Mouse (Mus musculus): Measurements from ENCODE around the gene Bckdk. TPM values are rescaled to one million over a fixed set of nuclear protein-coding genes. Genes with fewer than 3 reads are reported as not detected.

The Bckdk gene
- polyA plus RNA-seq, 1 experiment from 2014 or later = 67.1 TPM

DNA sequence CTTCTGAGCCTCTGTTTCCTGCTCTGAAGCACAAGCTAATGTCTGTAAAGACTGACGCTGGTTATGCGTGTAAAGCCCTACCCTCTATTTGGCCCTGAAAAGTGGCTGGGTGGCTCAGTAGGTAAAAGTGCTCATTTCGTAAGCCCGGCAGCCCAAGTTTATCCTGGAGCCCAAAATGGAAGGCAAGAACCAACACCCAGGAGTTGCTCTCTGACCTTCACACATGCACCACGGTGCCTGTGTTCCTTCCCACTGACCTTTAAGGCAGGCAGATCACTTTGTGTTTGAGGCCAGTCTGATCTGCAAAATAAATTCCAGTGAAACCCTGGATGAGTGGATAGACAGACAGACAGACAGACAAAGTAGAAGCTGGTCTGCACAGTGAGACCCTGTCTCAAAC, 19.8 kb downstream of the Bckdk start:
- Histone ChIP-seq H3K4me1 (ENCODE audit: control insufficient read depth, insufficient read depth, low read depth, low read length) (no peaks in the 10 kb centered on the region), H3K36me3 (ENCODE audit: control insufficient read depth, insufficient read depth, low read length) (peaks cover 4% of the 10 kb centered on the region), H3K4me2 (ENCODE audit: low read length) (no peak overlapping the region), H3K9me3 (ENCODE audit: control insufficient read depth, low read length) (no peaks in the 10 kb centered on the region), H3K9ac (ENCODE audit: low read depth, low read length) (no peak overlapping the region), H3K4me3 (ENCODE audit: low read length) (no peak overlapping the region), H3K27ac (ENCODE audit: low read depth, low read length) (no peak overlapping the region), H3K27me3 (replicated peaks; ENCODE audit: control insufficient read depth, insufficient read depth, low read length) (peaks cover 4% of the 10 kb centered on the region)
- no peak for ATAC-seq
- WGBS = 92% methylated on average over 5 of the region's 5 CpGs

DNA sequence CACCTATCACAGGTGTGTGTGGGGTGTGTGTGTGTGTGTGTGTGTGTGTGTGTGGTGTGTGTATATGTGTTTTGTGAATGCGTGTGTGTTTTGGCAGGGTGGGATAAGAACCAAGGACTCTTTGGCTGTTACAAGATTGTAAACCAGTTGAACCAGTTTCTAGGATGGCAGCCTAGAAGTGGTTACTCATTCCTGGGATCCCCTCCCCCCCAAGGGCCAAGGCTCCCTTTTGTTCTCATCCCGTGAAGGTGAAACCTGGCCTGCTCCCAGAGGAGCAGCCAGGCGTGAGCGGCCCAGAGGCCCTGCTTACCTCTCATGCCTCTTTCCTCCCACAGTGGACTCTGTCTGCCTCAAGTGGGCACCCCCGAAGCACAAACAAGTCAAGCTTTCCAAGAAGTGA, 21.4 kb downstream of the Bckdk start:
- Histone ChIP-seq H3K4me1 (ENCODE audit: control insufficient read depth, insufficient read depth, low read depth, low read length) (no peaks in the 10 kb centered on the region), H3K9me3 (ENCODE audit: control insufficient read depth, low read length) (no peaks in the 10 kb centered on the region), H3K27me3 (replicated peaks; ENCODE audit: control insufficient read depth, insufficient read depth, low read length) (peaks cover 7% of the 10 kb centered on the region), H3K27ac (ENCODE audit: low read depth, low read length) (no peak overlapping the region), H3K4me3 (ENCODE audit: low read length) (no peak overlapping the region), H3K4me2 (ENCODE audit: low read length) (no peak overlapping the region), H3K9ac (ENCODE audit: low read depth, low read length) (no peak overlapping the region), H3K36me3 (ENCODE audit: control insufficient read depth, insufficient read depth, low read length) (peaks cover 4% of the 10 kb centered on the region)
- ATAC-seq = no peak
- 65% methylated on average over 5 of the region's 5 CpGs for WGBS

DNA sequence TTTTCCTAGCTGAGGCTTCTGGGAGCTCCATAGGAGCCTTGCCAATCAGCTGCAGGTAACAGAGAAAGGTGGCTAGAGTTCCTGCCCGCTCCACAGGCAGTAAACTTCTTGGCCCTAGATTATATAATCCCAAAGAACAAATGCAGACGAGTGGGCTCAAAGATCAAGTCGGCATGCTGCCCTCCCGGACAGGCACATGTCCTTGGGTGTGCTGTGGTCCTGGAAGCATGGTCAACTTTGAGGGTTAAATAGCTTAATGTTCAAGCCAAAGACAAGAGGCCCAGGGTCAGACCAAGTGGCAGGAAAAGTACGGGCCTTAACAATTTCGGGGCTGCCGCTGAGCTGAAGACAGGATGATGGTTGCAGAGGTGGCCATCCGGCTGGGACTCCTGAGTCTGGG, 22.2 kb downstream of the Bckdk start:
- ATAC-seq = no peak
- H3K4me3 ChIP-seq (ENCODE audit: low read length) = no peak overlapping the region
- no peaks in the 10 kb centered on the region for H3K4me1 ChIP-seq (ENCODE audit: control insufficient read depth, insufficient read depth, low read depth, low read length)
- H3K4me2 ChIP-seq (ENCODE audit: low read length) = no peak overlapping the region
- H3K27ac ChIP-seq (ENCODE audit: low read depth, low read length) = no peak overlapping the region
- peaks cover 10% of the 10 kb centered on the region for H3K27me3 ChIP-seq (replicated peaks; ENCODE audit: control insufficient read depth, insufficient read depth, low read length)
- 84% methylated on average over 8 of the region's 8 CpGs for WGBS
- H3K36me3 ChIP-seq (ENCODE audit: control insufficient read depth, insufficient read depth, low read length) = peaks cover 4% of the 10 kb centered on the region
- no peaks in the 10 kb centered on the region for H3K9me3 ChIP-seq (ENCODE audit: control insufficient read depth, low read length)
- no peak overlapping the region for H3K9ac ChIP-seq (ENCODE audit: low read depth, low read length)

DNA sequence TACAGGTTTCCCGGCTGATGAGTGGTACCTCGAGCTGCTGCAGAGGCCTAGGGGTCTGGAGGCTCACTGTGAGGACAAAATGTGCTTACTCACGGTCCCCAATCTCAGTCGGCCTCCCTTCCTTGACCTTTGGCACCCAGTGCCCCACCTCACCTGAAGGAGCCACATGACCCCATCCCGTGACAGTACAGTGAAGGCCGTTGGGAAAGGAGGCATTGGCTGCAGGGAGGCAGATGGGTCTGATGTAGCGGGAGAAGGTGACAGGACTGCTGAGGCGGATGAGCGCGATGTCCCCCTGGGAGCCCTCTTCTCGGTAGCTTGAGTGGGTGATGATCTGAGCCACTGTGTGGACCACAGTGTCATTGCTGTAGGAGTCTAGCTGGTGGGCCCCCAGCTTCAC, 23.0 kb downstream of the Bckdk start:
- H3K27me3 ChIP-seq (replicated peaks; ENCODE audit: control insufficient read depth, insufficient read depth, low read length) = peaks cover 10% of the 10 kb centered on the region
- no peaks in the 10 kb centered on the region for H3K4me1 ChIP-seq (ENCODE audit: control insufficient read depth, insufficient read depth, low read depth, low read length)
- no peak overlapping the region for H3K27ac ChIP-seq (ENCODE audit: low read depth, low read length)
- no peak overlapping the region for H3K9ac ChIP-seq (ENCODE audit: low read depth, low read length)
- H3K36me3 ChIP-seq (ENCODE audit: control insufficient read depth, insufficient read depth, low read length) = peaks cover 4% of the 10 kb centered on the region
- 93% methylated on average over 11 of the region's 11 CpGs for WGBS
- no peak for ATAC-seq
- no peak overlapping the region for H3K4me3 ChIP-seq (ENCODE audit: low read length)
- no peaks in the 10 kb centered on the region for H3K9me3 ChIP-seq (ENCODE audit: control insufficient read depth, low read length)
- H3K4me2 ChIP-seq (ENCODE audit: low read length) = no peak overlapping the region

DNA sequence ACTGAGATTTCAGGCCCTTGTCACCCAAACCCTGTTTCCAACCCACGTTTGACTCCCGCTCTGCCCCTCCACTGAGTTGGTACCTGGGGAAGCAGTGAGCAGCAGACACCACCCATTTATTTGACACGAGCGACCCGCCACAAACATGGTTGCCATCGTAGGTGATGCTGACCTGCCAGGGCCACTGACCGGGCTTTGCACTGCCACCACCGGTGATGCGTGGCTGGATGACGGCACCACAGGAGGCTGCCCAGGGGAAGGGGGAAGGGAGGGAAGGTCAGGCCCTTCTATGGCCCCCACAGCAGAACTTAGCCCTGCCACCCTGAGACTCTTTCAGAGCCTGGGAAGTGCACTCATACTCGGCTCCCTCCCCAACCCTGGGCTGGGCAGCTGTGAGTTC, 23.8 kb downstream of the Bckdk start:
- Histone ChIP-seq H3K9me3 (ENCODE audit: control insufficient read depth, low read length) (no peaks in the 10 kb centered on the region), H3K9ac (ENCODE audit: low read depth, low read length) (no peak overlapping the region), H3K27ac (ENCODE audit: low read depth, low read length) (no peak overlapping the region), H3K4me3 (ENCODE audit: low read length) (no peak overlapping the region), H3K36me3 (ENCODE audit: control insufficient read depth, insufficient read depth, low read length) (peaks cover 4% of the 10 kb centered on the region), H3K27me3 (replicated peaks; ENCODE audit: control insufficient read depth, insufficient read depth, low read length) (peaks cover 10% of the 10 kb centered on the region), H3K4me2 (ENCODE audit: low read length) (no peak overlapping the region), H3K4me1 (ENCODE audit: control insufficient read depth, insufficient read depth, low read depth, low read length) (no peaks in the 10 kb centered on the region)
- no peak for ATAC-seq
- 83% methylated on average over 11 of the region's 11 CpGs for WGBS

DNA sequence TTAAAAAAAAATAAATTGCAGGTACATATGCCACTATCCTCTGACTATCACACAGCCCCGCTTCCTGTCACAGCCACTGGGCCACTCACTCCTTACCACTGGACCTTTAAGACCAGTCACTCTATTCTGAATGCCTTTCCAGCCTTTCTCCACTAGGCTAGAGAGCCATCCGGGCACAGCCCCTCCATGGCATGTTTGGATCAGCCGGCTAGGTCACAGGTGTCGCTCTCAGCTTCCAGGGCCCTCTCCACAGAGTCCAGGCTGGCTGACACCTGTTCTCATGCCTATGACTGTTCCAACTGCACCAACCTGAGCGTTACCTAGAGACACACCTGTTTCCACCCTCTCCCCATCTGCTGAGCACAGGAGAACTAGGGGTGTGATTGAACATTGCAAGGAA, 24.7 kb downstream of the Bckdk start:
- Histone ChIP-seq H3K9ac (ENCODE audit: low read depth, low read length) (no peak overlapping the region), H3K27me3 (replicated peaks; ENCODE audit: control insufficient read depth, insufficient read depth, low read length) (peaks cover 10% of the 10 kb centered on the region), H3K27ac (ENCODE audit: low read depth, low read length) (no peak overlapping the region), H3K4me2 (ENCODE audit: low read length) (no peak overlapping the region), H3K9me3 (ENCODE audit: control insufficient read depth, low read length) (no peaks in the 10 kb centered on the region), H3K4me3 (ENCODE audit: low read length) (no peak overlapping the region), H3K36me3 (ENCODE audit: control insufficient read depth, insufficient read depth, low read length) (peaks cover 4% of the 10 kb centered on the region), H3K4me1 (ENCODE audit: control insufficient read depth, insufficient read depth, low read depth, low read length) (no peaks in the 10 kb centered on the region)
- WGBS = 55% methylated on average over 5 of the region's 5 CpGs
- ATAC-seq = no peak

DNA sequence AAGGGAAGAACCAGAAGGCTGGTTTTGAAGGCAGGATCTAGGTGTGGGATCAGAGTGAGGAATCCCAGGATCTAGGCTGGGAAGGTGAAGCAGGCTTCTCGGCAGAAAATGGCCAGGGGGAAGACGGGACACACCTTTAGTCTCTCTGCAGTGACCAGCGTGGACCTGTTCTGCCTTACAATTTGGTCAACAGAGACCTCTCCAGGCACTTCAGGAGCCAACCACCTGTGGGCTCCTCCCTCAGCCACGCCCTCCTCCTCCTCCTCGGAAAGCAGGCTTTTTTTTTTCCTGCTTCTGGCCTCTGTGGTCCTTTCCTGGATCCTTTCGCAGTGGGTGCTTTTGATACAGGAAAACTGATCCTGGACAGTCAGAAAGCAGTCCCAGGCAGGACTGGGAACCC, 26.0 kb downstream of the Bckdk start, which contains the start of gene Prss8:
Prss8 (minus strand) TSS at position 182 of the 400 bp plus-strand sequence.
- ATAC-seq = no peak
- Histone ChIP-seq H3K27ac (ENCODE audit: low read depth, low read length) (no peak within 1 kb of the TSS), H3K9ac (ENCODE audit: low read depth, low read length) (no peak within 1 kb of the TSS; the same call in 1 of the 2 replicates), H3K9me3 (ENCODE audit: control insufficient read depth, low read length) (no peaks in the 10 kb centered on the region), H3K27me3 (replicated peaks; ENCODE audit: control insufficient read depth, insufficient read depth, low read length) (peaks cover 10% of the 10 kb centered on the region), H3K36me3 (ENCODE audit: control insufficient read depth, insufficient read depth, low read length) (peaks cover under 1% of the 10 kb centered on the region; the same call in 1 of the 2 replicates), H3K4me2 (ENCODE audit: low read length) (0 out of 2 replicates have a peak within 1 kb of the TSS, but pooled peaks have one; percentile 6), H3K4me3 (ENCODE audit: low read length) (no peak within 1 kb of the TSS), H3K4me1 (ENCODE audit: control insufficient read depth, insufficient read depth, low read depth, low read length) (peaks cover 6% of the 10 kb centered on the region)
- 17% methylated on average over 6 of the region's 6 CpGs for WGBS

DNA sequence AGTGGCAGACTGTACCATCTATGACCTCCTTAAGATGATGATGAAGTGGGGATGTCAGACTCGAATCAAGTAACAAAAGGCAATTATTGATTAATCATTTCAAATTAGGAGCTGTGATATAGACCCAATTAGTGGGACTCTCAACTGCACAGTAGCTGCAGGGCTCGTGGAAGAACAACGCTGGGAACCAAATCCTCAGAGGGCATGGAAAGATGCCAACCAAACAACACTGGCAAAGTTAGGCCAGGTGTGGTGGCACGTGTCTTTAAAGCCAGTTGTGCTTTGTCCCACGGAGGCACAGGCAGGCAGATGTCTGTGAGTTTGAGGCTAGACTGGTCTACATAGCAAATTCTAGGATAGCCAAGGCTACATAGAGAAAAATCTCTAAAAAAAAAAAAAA, 26.8 kb downstream of the Bckdk start:
- 77% methylated on average over 5 of the region's 5 CpGs for WGBS
- H3K27me3 ChIP-seq (replicated peaks; ENCODE audit: control insufficient read depth, insufficient read depth, low read length) = peaks cover 10% of the 10 kb centered on the region

DNA sequence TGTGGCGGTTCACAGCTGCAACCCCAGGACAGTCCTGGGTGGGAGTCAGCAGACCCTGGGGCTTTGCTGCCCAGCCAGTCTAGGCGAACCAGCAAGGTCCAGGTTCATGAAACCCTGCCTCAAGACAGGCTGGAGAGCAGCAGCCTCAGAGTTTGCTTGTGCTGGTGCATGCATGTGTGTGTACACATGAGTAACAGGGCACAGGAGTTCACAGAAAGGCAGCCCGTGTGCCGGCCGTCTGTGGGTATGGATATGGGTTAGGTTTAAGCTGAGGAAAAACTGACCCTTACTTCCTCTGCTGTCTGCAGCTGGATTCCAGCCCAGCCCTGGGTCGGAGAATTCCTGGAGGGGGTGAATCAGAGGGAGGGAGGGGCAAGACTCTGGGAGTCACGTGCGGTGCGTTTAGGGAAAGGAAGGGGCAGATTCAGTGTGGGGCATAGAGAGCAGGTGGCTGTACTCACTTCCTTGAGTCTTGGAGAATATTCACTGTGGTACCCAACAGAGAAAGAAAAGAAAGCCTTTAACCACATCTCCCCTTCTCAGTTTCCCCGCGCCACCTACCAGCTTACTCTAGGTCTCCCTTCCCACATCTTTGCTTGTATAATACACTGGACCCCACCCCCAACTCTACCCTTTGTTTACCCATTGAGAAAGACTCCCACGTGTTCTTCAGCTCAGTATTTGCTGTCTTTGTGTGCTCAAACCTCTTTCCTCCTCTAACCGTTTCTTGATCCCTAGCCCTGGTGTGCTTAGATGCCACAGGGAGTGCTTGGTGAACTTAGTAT, 27.7 kb downstream of the Bckdk start:
- H3K4me1 ChIP-seq (ENCODE audit: control insufficient read depth, insufficient read depth, low read depth, low read length) = peaks cover 11% of the 10 kb centered on the region
- no peak overlapping the region for H3K9ac ChIP-seq (ENCODE audit: low read depth, low read length)
- H3K27me3 ChIP-seq (replicated peaks; ENCODE audit: control insufficient read depth, insufficient read depth, low read length) = peaks cover 10% of the 10 kb centered on the region
- H3K27ac ChIP-seq (ENCODE audit: low read depth, low read length) = no peak overlapping the region
- ATAC-seq = no peak
- H3K4me2 ChIP-seq (ENCODE audit: low read length) = no peak overlapping the region
- WGBS = 42% methylated on average over 13 of the region's 13 CpGs
- no peak overlapping the region for H3K4me3 ChIP-seq (ENCODE audit: low read length)
- H3K36me3 ChIP-seq (ENCODE audit: control insufficient read depth, insufficient read depth, low read length) = no peaks in the 10 kb centered on the region
- no peaks in the 10 kb centered on the region for H3K9me3 ChIP-seq (ENCODE audit: control insufficient read depth, low read length)

More for the DNA sequence above, 26.8 kb downstream of the Bckdk start:
- H3K9me3 ChIP-seq (ENCODE audit: control insufficient read depth, low read length) = no peaks in the 10 kb centered on the region
- peaks cover 6% of the 10 kb centered on the region for H3K4me1 ChIP-seq (ENCODE audit: control insufficient read depth, insufficient read depth, low read depth, low read length)
- H3K27ac ChIP-seq (ENCODE audit: low read depth, low read length) = no peak overlapping the region
- no peak for ATAC-seq
- H3K4me2 ChIP-seq (ENCODE audit: low read length) = no peak overlapping the region
- no peak overlapping the region for H3K9ac ChIP-seq (ENCODE audit: low read depth, low read length)
- no peak overlapping the region for H3K4me3 ChIP-seq (ENCODE audit: low read length)
- H3K36me3 ChIP-seq (ENCODE audit: control insufficient read depth, insufficient read depth, low read length) = no peaks in the 10 kb centered on the region
